Mouse (Mus musculus) myocyte (in vitro differentiated cells): ENCODE results near the gene Capzb. TPM values are rescaled to one million over a fixed set of nuclear protein-coding genes. Genes with fewer than 3 reads are reported as not detected.

ENCODE experiments used
- H3K27me3 ChIP-seq: one replicate; pipeline ENCODE4 v1.6.1; 2011; ENCODE audit not compliant: control insufficient read depth, insufficient read depth, insufficient read length
- H3K36me3 ChIP-seq: one replicate; pipeline ENCODE4 v1.6.1; 2011; ENCODE audit not compliant: control insufficient read depth, insufficient read depth
- H3K4me2 ChIP-seq: one replicate; pipeline ENCODE4 v1.6.1; 2011; ENCODE audit warnings: low read depth, control low read depth
- H3K4me3 ChIP-seq: one replicate; pipeline ENCODE4 v1.5.1; 2011; ENCODE audit warnings: mild to moderate bottlenecking, control low read depth, moderate library complexity
- H3K79me2 ChIP-seq: one replicate; pipeline ENCODE4 v1.6.1; 2011; ENCODE audit not compliant: control insufficient read depth, insufficient read depth
- H3ac ChIP-seq: one replicate; pipeline ENCODE4 v1.6.1; 2011; ENCODE audit not compliant: control insufficient read depth, insufficient read length
- CEBPB ChIP-seq: IDR thresholded peaks from 2 replicates; pipeline ENCODE4 v1.6.1; 2011; ENCODE audit warnings: mild to moderate bottlenecking, moderate library complexity; ENCODE audit not compliant: poor library complexity, insufficient read depth, severe bottlenecking
- E2F4 ChIP-seq: IDR thresholded peaks from one replicate; pipeline ENCODE4 v1.6.1; 2011; ENCODE audit warnings: mild to moderate bottlenecking, control low read depth, moderate library complexity; ENCODE audit not compliant: insufficient read depth
- MAX ChIP-seq: IDR thresholded peaks from one replicate; pipeline ENCODE4 v1.6.1; 2011; ENCODE audit warnings: low read depth, mild to moderate bottlenecking, control low read depth
- MYOD1 ChIP-seq, 3 experiments: IDR thresholded peaks; one replicate each; pipeline ENCODE4 v1.6.1; 2011; ENCODE audit warnings: control low read depth in 2 of 3, low read depth in 2 of 3, mild to moderate bottlenecking in 2 of 3, moderate library complexity in 1 of 3; ENCODE audit not compliant: insufficient read length in 2 of 3, control insufficient read depth in 1 of 3
- MYOG ChIP-seq, 3 experiments: IDR thresholded peaks; one replicate each; pipeline ENCODE4 v1.6.1; 2011; ENCODE audit warnings: control low read depth in 2 of 3, low read depth in 2 of 3, mild to moderate bottlenecking in 2 of 3; ENCODE audit not compliant: insufficient read length in 2 of 3, control insufficient read depth in 1 of 3, insufficient read depth in 1 of 3
- POLR2A ChIP-seq: IDR thresholded peaks from one replicate; pipeline ENCODE4 v1.6.1; 2011; ENCODE audit warnings: low read depth, mild to moderate bottlenecking, control low read depth, moderate library complexity; ENCODE audit not compliant: insufficient read length
- POLR2AphosphoS2 ChIP-seq: IDR thresholded peaks from one replicate; pipeline ENCODE4 v1.6.1; 2011; ENCODE audit warnings: low read depth, control low read depth; ENCODE audit not compliant: insufficient read length
- REST ChIP-seq: IDR thresholded peaks from one replicate; pipeline ENCODE4 v1.6.1; 2011; ENCODE audit warnings: mild to moderate bottlenecking, control low read depth, moderate library complexity; ENCODE audit not compliant: insufficient read depth, insufficient read length
- SRF ChIP-seq: IDR thresholded peaks from one replicate; pipeline ENCODE4 v1.6.1; 2011; ENCODE audit warnings: low read depth; ENCODE audit not compliant: control insufficient read depth, insufficient read length
- TCF12 ChIP-seq: IDR thresholded peaks from one replicate; pipeline ENCODE4 v1.6.1; 2011; ENCODE audit warnings: mild to moderate bottlenecking, control low read depth; ENCODE audit not compliant: poor library complexity, insufficient read depth, severe bottlenecking
- TCF3 ChIP-seq: IDR thresholded peaks from one replicate; pipeline ENCODE4 v1.6.1; 2011; ENCODE audit warnings: low read depth, control low read depth; ENCODE audit not compliant: insufficient read length
- USF1 ChIP-seq: IDR thresholded peaks from one replicate; pipeline ENCODE4 v1.6.1; 2011; ENCODE audit warnings: low read depth, mild to moderate bottlenecking, control low read depth, moderate library complexity
- polyA plus RNA-seq: library from polyadenylated mRNA; unstranded; fragments of >200 nt; fragmentation: generic; extraction: Trizol; gene quantifications from one replicate; pipeline ENCODE4 v1.2.1, GENCODE M21; 2012; ENCODE audit warnings: missing spikeins

Capzb gene
- polyA plus RNA-seq, 1 experiment: 247 TPM

DNA sequence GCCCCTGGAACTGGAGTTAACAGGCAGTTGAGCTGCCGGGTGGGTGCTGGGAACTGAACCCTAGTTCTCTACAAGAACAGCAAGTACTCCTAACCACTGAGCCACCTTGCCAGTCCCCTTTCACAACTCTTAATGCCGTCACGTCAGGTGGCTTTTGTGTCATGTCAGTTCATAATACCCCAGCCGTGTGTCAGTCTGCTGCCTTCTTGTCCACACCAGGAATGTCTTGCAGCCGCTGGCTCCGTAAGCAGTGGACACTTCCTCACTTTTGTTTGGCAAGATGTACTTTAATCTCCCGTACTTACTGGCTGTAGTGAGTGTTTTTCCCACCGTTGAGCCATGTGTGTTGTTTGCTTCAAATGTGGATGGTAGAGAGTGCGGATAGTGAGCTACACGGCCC is 20.4 kb downstream of the Capzb start:
- TF ChIP-seq MYOD1 (IDR thresholded peaks at IDR 0.05; ENCODE audit: control insufficient read depth in 1 of 3, insufficient read length in 2 of 3, low read depth in 2 of 3): no peak
- no peak for TF ChIP-seq REST
- TF ChIP-seq MAX: no peak
- TF ChIP-seq TCF3: no peak
- no peak for TF ChIP-seq MYOG (IDR thresholded peaks at IDR 0.05; ENCODE audit: control insufficient read depth in 1 of 3, insufficient read depth in 1 of 3, insufficient read length in 2 of 3, low read depth in 2 of 3)
- TF ChIP-seq SRF: no peak
- TF ChIP-seq POLR2A: no peak
- no peak for TF ChIP-seq CEBPB
- TF ChIP-seq POLR2AphosphoS2: no peak
- no peak for TF ChIP-seq E2F4
- TF ChIP-seq TCF12: no peak
- no peak for TF ChIP-seq USF1
- H3K4me3 ChIP-seq: no peak overlapping the region
- H3K79me2 ChIP-seq: peaks cover 85% of the 10 kb centered on the region
- no peaks in the 10 kb centered on the region for H3K36me3 ChIP-seq
- H3K27me3 ChIP-seq: no peaks in the 10 kb centered on the region
- no peak overlapping the region for H3ac ChIP-seq
- peak overlapping the region; percentile 65 for H3K4me2 ChIP-seq

DNA sequence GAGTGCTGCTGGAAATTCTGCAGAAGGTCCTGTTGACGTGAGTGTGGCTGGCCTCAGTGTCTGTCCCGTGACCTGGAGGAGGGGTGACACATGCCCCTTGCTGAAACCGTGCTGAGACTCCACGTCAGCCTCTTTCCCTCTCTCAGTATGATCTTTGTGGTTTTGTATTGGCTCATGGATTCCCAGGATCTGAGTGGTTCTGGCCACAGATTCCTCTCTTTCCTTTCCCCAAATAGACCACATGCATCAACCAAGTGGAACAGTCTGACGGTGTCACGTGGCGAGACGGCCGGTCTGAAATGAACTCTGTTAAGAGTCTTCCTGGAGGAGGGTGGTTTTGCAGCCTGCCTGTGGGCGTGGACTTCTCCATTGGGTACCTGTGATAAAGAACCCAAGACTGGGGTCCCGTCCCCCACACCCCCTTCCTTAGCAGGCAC is 21.3 kb downstream of the Capzb start:
- TF ChIP-seq REST (no peak), MYOD1 (IDR thresholded peaks at IDR 0.05; ENCODE audit: control insufficient read depth in 1 of 3, insufficient read length in 2 of 3, low read depth in 2 of 3) (peak in 1 of 3 experiments; percentile 20), MYOG (IDR thresholded peaks at IDR 0.05; ENCODE audit: control insufficient read depth in 1 of 3, insufficient read depth in 1 of 3, insufficient read length in 2 of 3, low read depth in 2 of 3) (peak in 1 of 3 experiments; percentile 3), MAX (no peak), USF1 (peak; percentile 90), CEBPB (0 out of 2 replicates have a peak, but pooled peaks have one; percentile 11)
- Histone ChIP-seq H3K4me3 (no peak overlapping the region), H3ac (no peak overlapping the region), H3K36me3 (no peaks in the 10 kb centered on the region), H3K4me2 (peak overlapping the region; percentile 65), H3K79me2 (peaks cover 88% of the 10 kb centered on the region), H3K27me3 (no peaks in the 10 kb centered on the region)

DNA sequence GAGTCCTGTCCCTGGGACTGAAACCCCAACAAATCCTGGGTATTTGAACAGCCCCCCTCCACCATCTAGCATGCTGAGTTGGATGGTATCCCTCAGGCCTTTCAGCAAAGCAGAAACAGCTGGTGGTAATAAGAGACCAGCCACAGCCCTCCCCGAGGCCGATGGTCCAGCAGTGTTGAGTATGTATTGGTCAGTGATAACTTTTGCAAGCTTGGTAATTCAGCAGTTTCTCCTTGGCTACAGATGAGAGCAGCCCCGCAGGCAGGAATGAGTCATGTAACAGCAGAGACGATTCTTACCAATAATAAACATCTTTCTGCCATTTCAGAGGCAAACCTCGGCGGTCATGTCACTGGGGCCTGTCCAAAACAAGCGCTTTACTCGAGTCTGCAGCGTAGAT is 23.9 kb downstream of the Capzb start:
- no peak overlapping the region for H3ac ChIP-seq
- H3K79me2 ChIP-seq: peaks cover 91% of the 10 kb centered on the region
- H3K36me3 ChIP-seq: no peaks in the 10 kb centered on the region
- H3K4me3 ChIP-seq: no peak overlapping the region
- TF ChIP-seq POLR2AphosphoS2 (no peak), MYOD1 (IDR thresholded peaks at IDR 0.05; ENCODE audit: control insufficient read depth in 1 of 3, insufficient read length in 2 of 3, low read depth in 2 of 3) (peak; percentile 14 to 73 (median 56)), MYOG (IDR thresholded peaks at IDR 0.05; ENCODE audit: control insufficient read depth in 1 of 3, insufficient read depth in 1 of 3, insufficient read length in 2 of 3, low read depth in 2 of 3) (peak in 2 of 3 experiments; percentile 76 to 77)
- no peaks in the 10 kb centered on the region for H3K27me3 ChIP-seq
- peak overlapping the region; percentile 70 for H3K4me2 ChIP-seq

DNA sequence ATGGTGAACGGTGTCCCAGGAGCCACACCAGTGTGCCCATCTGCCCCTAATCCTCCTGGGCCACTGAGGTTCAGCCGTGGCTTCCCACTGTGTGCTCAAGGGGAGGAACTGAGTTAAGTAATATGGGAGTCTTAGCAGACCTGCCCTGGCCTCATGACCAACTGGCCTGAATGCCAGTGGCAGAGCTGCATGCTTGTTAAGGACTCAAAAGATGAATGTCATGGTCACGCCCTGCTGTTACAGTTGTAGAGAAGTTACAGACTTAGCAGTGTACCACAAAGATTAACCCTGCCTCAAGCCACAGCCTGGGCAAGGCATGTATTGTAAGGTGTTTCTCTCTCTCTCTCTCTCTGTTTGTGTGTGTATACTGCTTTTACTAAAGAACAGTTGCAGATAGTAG is 25.8 kb downstream of the Capzb start:
- TF ChIP-seq MYOD1 (IDR thresholded peaks at IDR 0.05; ENCODE audit: control insufficient read depth in 1 of 3, insufficient read length in 2 of 3, low read depth in 2 of 3): peak in 1 of 3 experiments; percentile 27
- TF ChIP-seq E2F4: no peak
- peak in 1 of 3 experiments; percentile 70 for TF ChIP-seq MYOG (IDR thresholded peaks at IDR 0.05; ENCODE audit: control insufficient read depth in 1 of 3, insufficient read depth in 1 of 3, insufficient read length in 2 of 3, low read depth in 2 of 3)
- no peak for TF ChIP-seq TCF3
- peak; percentile 4 for TF ChIP-seq USF1
- no peaks in the 10 kb centered on the region for H3K27me3 ChIP-seq
- no peaks in the 10 kb centered on the region for H3K36me3 ChIP-seq
- no peak overlapping the region for H3ac ChIP-seq
- H3K79me2 ChIP-seq: peaks cover 92% of the 10 kb centered on the region
- no peak overlapping the region for H3K4me3 ChIP-seq
- no peak overlapping the region for H3K4me2 ChIP-seq

DNA sequence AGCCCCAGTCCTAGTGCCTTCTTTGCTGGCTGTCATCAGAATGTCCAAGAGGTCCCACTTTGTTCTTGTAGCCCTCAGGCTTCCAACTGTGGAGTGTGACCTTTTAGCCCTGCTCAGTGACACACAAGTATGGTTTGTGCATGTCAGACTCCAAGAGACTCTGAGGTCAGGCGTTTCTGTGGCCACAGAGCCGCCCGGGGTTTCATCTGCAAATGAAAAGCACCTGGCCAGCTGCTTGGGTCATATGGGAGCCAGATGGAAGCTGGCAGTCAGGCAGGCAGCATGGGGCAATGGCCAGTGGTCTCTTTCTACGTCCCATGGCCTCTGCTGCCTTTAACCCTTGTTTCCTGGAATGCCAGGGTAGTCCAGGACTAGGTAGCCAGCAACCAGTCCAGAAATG is 27.0 kb downstream of the Capzb start:
- TF ChIP-seq MYOG (IDR thresholded peaks at IDR 0.05; ENCODE audit: control insufficient read depth in 1 of 3, insufficient read depth in 1 of 3, insufficient read length in 2 of 3, low read depth in 2 of 3) (peak in 1 of 3 experiments; percentile 40), USF1 (no peak)
- Histone ChIP-seq H3ac (no peak overlapping the region), H3K36me3 (no peaks in the 10 kb centered on the region), H3K4me3 (no peak overlapping the region), H3K27me3 (no peaks in the 10 kb centered on the region), H3K79me2 (peaks cover 97% of the 10 kb centered on the region), H3K4me2 (no peak overlapping the region)

DNA sequence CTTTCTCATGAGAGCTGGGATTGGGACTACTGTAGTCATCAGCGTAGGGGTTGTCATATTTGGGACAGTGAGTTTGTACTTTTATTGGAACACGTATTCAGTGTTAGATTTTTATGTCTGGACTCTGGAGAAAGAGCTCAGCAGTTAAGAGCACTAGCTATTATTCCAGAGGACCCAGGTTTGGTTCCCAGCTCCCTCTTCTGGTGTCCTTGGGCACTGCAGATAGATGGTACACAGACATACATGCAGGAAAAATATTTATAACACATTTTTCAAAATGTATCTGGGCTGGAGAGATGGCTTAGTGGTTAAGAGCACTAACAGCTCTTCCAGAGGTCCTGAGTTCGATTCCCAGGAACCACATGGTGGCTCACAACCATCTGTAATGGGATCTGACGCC is 28.3 kb downstream of the Capzb start:
- Histone ChIP-seq H3K79me2 (peaks cover 97% of the 10 kb centered on the region), H3K36me3 (no peaks in the 10 kb centered on the region), H3K27me3 (no peaks in the 10 kb centered on the region), H3ac (no peak overlapping the region), H3K4me3 (no peak overlapping the region), H3K4me2 (no peak overlapping the region)
- TF ChIP-seq E2F4: no peak
